Mouse (Mus musculus): ENCODE results near the gene Nsmce1.

Nsmce1 gene

DNA sequence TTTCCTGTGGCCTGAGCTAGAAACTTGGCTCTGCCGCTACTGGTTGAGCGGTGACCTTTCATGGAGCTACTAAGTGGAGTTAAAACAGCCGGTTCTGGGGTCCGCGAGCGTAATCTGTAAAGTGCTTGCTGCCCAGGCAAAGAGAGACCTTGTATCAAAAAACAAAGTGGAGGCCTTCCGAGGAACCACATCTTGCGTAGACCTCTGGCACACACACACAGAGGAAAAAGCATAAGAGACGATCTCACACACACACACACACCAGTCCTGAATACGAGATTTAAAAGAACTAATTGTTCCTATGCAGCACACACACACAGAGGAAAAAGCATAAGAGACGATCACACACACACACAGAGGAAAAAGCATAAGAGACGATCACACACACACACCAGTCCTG is 364 bp upstream of the Nsmce1 start:
- DNase-seq (ENCODE audit: low read depth, low spot score), result no peak

GRCm38 (mm10) chr7:125489636-125490035 is 1.8 kb downstream of the Nsmce1 start:
- DNase-seq (ENCODE audit: low read depth, low spot score), result no peak

DNA sequence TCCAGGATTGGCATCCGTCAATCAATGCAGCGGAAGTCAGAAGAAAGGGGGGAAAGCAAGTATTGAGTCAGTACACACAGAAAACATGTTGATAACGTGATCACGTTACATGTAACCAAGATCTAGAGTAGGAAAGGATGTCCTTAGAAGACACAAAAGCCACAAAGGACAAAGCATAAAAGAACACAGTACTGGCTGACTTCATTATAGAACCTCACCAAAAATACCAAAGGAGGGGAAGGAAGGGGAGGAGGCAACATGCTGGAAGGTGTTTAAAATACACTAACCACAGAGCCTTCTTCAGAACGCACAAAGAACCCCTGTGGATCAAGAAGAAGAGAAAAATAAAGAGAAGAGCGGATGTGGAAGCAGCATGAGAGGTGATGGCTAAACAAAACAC is 2.7 kb downstream of the Nsmce1 start:
- DNase-seq (ENCODE audit: low read depth, low spot score), result no peak

- no peak for DNase-seq (ENCODE audit: low read depth, low spot score)
Observed at GRCm38 (mm10) chr7:125487126-125487525, 4.3 kb downstream of the Nsmce1 start.

- DNase-seq (ENCODE audit: low read depth, low spot score), result no peak
Observed at GRCm38 (mm10) chr7:125486121-125486630, 5.2 kb downstream of the Nsmce1 start.

- no peak for DNase-seq (ENCODE audit: low read depth, low spot score)
Observed at GRCm38 (mm10) chr7:125484791-125485190, 6.6 kb downstream of the Nsmce1 start.

GRCm38 (mm10) chr7:125482886-125483285 is 8.5 kb downstream of the Nsmce1 start:
- no peak for DNase-seq (ENCODE audit: low read depth, low spot score)

- DNase-seq (ENCODE audit: low read depth, low spot score), result no peak
Observed at GRCm38 (mm10) chr7:125482339-125482738, 9.1 kb downstream of the Nsmce1 start.

DNA sequence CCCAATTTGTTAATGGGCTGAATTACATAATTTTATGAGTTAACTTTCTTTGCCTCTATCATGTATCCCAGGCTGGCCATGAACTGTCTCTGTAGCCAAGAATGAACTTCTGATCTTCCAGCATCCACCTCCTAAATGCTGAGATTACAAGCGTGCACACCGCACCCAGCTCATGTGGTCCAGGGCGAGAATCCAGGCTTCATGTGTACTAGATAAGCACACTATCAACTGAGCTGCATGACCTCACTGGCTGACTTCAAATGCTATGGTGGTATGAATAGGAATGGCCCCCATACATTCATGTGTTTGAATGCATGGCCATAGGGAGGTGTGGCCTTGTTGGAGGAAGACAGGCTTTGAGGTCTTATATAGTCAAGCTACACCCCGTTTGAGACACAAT is 10.9 kb downstream of the Nsmce1 start:
- DNase-seq (ENCODE audit: low read depth, low spot score), result no peak

GRCm38 (mm10) chr7:125478391-125478984 is 12.9 kb downstream of the Nsmce1 start:
- no peak for DNase-seq (ENCODE audit: low read depth, low spot score)

DNA sequence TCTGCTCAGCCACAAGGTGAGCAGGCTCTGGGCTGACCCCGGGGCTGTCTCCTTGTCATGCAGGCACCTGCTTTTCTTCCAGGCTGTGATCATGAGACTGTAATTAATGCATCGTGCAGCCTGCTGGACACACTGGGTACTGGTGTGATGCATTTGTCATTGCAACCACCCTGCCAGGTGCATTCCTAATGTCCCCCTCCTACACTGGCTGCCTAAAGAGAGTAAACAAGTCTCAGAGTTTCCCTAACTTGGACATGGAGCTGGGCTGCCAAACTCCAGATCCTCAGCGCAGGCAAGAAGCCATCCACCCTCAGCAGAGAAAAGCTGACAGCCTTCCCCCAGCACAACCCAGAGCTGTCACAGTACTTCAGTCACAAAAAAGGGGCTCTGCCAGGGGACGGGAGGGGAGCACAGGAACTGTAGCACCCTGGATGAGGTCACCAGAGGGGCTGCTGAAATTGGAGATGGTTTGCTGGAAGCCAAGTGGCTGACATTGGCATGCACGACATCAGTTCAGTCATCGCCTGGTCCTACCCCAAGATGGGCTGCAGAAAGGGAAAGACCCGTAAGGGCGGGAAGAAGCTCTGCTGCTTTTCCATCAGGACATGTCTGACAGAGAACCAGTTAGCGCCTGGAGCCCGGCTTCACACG is 15.7 kb downstream of the Nsmce1 start:
- DNase-seq (ENCODE audit: low read depth, low spot score), result no peak

- DNase-seq (ENCODE audit: low read depth, low spot score), result no peak
Observed at GRCm38 (mm10) chr7:125474535-125474934, 16.9 kb downstream of the Nsmce1 start.

DNA sequence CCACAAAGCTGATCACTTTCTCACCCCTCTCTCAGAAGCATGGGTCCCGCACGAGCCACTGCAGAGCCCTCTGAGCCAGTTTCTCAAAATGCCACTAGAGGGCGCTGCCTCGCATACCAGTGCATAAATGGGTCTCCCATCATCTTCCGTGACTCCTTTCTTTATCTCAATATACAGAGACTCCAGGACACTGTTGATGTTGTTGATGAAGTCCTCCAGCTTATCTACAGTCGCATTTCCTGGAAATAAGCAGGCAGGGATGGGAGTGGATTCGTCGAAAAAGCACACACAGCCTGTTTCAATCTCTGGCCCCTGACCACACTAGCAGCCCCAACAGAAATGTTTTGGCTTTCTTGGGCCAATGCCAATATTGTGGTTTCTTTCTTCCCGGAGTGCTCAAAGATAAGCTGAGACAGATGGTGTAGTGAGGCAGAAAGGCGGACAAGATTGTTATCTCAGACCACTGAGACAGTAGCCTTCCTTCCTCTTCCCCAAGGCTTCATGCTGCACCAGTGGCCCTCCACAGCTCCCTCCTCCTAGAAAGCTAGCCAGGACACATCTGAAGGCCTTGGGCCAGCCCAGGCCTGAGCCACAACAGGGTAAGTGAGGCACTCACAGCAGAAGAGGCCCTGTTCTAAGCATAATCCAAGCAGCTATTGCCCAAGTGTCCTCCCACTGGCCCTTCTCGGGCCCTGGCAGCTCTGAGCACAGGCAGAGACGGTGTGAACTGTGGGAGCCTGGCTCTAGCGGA is 19.2 kb downstream of the Nsmce1 start:
- DNase-seq (ENCODE audit: low read depth, low spot score), result no peak

GRCm38 (mm10) chr7:125470901-125471300 is 20.5 kb downstream of the Nsmce1 start:
- DNase-seq (ENCODE audit: low read depth, low spot score), result no peak

- DNase-seq (ENCODE audit: low read depth, low spot score), result no peak
Observed at GRCm38 (mm10) chr7:125469937-125470336, 21.5 kb downstream of the Nsmce1 start.

DNA sequence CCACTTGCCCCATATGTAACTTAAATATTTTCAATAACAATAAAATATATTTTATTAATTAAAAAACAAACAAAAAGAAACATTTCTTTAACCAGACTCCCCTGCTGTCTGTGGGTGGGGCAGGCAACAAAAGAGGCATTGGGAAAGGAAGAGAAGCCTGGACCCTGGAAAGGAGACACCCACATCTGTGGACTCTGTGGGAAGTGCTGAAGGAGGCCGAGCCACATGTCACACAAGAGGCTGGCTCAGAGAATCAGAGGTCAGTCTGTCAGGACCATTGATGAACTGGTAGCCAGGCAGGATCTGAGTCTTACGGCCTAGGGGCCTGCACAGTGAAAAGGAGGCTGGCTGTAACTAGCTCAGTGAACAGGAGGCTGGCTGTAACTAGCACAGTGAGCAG is 29.2 kb downstream of the Nsmce1 start:
- DNase-seq (ENCODE audit: low read depth, low spot score), result no peak

DNA sequence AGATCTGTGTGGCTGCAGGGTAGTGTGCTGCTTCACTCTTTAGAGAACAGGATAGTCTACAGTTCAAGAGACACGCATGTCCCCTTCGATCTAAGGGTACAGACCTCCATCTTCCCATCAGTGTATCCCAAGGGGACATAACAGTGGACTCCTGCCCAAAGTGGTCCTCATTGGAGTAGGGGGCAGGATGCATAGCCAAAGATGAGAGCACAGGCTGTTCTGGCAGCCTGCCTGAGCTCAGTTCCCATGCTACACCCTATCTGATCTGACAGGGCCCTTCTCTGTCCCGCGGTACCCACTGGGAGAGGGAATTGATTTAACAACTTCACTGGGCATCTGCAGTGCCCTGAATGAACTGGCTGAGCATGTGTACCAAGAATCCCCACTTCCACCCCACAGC is 37.7 kb downstream of the Nsmce1 start:
- DNase-seq (ENCODE audit: low read depth, low spot score), result no peak

- DNase-seq (ENCODE audit: low read depth, low spot score), result no peak
Observed at GRCm38 (mm10) chr7:125451078-125451477, 40.3 kb downstream of the Nsmce1 start.

GRCm38 (mm10) chr7:125450678-125451077 is 40.7 kb downstream of the Nsmce1 start:
- DNase-seq (ENCODE audit: low read depth, low spot score), result no peak

DNA sequence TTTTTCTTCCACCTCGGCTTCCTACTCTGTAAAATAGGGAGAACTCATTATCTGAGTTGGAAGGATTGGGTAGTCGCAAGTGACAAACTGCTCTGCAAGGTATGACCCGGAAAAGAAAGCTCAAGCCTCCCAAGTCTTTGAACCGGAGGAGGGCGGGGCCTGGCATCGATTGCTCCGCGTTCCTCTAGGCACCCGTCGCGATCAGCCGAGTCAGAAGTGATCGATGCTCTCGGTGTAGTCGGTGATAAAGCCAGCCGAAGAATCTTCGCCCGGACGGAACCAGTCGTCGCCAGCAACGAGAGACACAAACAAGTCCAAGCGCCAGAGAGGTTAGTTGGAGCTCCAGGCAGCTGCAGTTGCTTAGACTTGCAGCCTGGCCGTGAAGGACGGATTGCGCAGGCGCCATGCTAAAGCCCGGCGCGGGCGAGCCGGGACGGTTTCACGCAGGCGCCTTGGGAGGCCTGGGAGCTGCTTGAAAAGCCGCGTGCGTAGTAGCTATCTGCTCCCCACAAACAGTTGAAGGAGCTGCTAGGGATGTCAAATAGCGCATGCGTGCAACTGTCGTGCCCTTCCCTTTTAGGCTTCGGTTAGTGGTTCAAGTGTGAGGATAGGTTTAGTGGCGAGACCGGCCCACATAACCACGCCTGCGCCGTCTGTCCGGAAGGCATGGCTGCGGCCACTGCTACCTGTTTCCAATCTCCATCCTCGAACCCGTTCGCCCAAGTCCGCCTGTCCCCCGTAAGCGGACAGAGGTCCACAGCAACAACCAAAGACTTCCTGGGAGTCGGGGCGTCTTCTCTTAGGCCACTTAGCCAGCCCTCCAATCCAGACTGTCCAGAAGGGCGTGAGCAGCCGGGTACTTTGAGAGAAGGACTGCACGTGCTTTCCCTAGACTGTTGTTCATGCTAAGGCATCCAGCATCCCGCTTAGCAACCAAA is 46.7 kb downstream of the Nsmce1 start, which contains the start of gene Kdm8:
Kdm8 (plus strand) TSS at position 213 of the 938 bp plus-strand sequence.
- DNase-seq (ENCODE audit: low read depth, low spot score), result peak; percentile 96

- no peak for DNase-seq (ENCODE audit: low read depth, low spot score)
Observed at GRCm38 (mm10) chr7:125444076-125444463, 47.3 kb downstream of the Nsmce1 start.

GRCm38 (mm10) chr7:125442323-125442722 is 49.1 kb downstream of the Nsmce1 start:
- no peak for DNase-seq (ENCODE audit: low read depth, low spot score)
